Mouse (Mus musculus) gastrocnemius, postnatal 10 days (tissue): ENCODE measurements around the gene Uqcr10. TPM values are rescaled to one million over a fixed set of nuclear protein-coding genes. Genes with fewer than 3 reads are reported as not detected.

Experiments
- DNase-seq: peaks from one replicate; pipeline ENCODE4 v3.0.0; 2021; ENCODE audit warnings: mixed read lengths
- long read RNA-seq, 2 experiments: library from polyadenylated mRNA; stranded (forward); transcript quantifications; one replicate each; pipeline ENCODE4 v2.0.0; 2021
- total RNA-seq, 2 experiments: library from RNA; stranded (reverse); gene quantifications; 2 replicates each; pipeline ENCODE4 v1.2.3; 2021

The Uqcr10 gene
- 100 to 1,000 TPM; 749 to 932 TPM for total RNA-seq
- long read RNA-seq, experiment 1, transcript Uqcr10-203 (3 exons, 510 nt), result minor isoform, 12 of 267 reads
- long read RNA-seq, experiment 1, transcript Uqcr10-201 (2 exons, 434 nt), result major isoform, 251 of 267 reads
- long read RNA-seq, experiment 1, partial matches to known transcripts, result 0 of 267 reads
- long read RNA-seq, experiment 1, other reads (novel, unspliced or antisense), result 4 of 267 reads
- long read RNA-seq, experiment 2, transcript Uqcr10-201 (2 exons, 434 nt), result major isoform, 248 of 260 reads
- long read RNA-seq, experiment 2, partial matches to known transcripts, result 0 of 260 reads
- long read RNA-seq, experiment 2, other reads (novel, unspliced or antisense), result 8 of 260 reads

DNA sequence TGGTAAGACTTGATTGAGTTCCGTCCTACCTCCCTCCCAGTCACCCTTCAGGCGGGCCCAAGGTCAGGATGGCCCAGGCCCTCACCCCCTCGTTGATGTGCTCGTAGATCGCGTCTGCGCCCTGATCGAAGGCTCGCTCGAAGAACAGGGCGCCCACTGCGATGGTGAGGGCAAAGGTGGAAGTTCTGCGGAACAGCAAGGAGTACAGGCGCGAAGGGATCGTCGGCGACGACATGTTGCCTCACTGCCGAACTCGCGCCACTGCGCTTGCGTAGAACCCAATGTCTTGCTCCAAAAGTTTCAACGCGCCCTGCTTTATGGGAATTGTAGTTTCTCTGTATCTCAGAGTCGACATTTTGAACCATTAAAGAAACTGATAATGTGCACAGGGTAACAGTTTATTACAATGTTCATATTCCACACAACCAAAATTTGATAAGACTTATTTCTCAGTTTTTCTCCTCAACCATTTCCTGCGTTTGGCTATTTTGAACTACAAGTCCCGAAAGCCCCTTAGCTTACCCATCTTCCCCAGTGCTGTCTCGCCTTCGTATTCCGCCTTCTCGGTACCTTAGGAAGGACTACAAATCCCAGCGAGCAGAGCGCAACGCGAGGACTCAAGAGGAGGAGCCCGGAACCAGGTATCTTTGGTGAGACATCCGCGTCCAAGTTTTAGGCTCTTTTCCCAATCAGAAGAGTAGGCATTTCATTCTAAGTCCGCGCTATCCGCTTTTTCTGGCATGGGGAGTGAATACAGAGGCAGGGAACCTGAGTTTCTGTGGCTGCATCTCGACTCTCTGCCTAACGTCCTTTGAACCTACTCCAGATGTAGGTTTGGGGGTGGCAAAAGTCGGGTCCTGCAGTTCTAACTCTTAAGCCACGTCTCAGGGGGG lies at the start of gene Uqcr10, which contains the start of gene Zmat5:
Gene Uqcr10, minus strand, starts transcription at position 271 of the 893 bp plus-strand sequence.
Gene Zmat5, plus strand, starts transcription at position 607 of the 893 bp plus-strand sequence.
- DNase-seq, result peak; percentile 93

GRCm38 (mm10) chr11:4752836-4753235 lies 48.7 kb upstream of the Uqcr10 start:
- no peak for DNase-seq

DNA sequence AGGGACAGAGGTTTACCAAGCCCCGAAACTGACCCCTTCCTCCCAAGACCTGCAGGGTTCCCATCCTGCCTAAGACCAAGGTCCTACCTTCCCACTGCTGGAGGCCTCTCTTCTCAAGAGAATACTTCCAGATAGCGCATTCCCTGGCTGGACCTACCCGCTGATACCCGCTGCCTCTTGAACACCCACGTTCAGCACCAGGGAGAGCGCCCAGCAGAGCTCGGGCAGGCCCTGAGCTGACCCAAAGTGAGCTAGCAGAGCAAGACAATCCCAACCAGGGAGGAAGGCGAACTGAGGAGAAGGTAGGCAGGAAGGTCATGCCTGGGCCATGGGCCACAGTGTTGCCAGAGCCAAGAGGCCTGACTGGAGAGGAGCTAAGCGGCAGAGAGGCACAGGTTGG lies 46.1 kb upstream of the Uqcr10 start:
- peak; percentile 74 for DNase-seq

DNA sequence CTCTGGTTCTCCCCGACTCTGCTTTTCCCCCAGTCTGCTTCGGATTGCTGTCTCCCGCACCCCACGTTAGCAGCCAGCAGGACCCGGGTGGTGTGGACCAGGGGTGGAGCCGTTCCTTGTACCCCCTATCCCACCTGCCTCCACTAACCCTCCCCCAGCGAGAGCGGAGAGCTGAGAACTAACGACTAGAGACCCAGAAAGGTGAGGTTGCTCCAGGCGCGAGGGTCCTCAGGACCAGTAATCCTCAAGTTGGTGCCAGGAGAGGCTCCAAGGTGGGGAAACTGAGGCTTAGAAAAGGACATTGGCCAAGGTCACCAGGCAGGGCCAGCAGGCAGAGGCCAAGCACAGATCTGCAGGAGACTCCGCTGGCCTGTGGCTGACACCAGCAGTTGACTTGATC lies 43.1 kb upstream of the Uqcr10 start:
- DNase-seq, result no peak

GRCm38 (mm10) chr11:4746733-4747132 lies 42.6 kb upstream of the Uqcr10 start, which contains the start of gene Cabp7:
TSS of gene Cabp7 (minus strand) at chr11:4746778.
- no peak for DNase-seq

DNA sequence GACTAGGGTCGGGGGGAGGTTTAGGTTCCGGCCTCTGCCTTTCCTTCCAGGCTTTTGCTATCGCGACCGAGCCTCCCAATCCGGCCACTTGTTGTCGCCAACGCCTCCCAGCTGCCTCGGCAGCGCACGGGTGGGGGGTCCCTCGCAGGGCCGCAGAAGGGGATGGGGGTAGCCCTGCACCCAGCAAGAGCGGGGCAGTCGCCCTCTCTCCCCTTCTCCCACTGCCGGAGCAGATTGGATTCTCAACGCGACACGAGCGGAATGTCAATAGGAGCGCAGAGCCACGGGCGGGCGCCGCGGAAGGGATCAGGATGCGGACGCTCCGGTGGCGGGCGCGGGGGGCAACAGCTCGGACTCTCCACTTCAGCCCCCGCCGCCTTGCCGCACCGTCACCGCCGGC lies 41.8 kb upstream of the Uqcr10 start:
- no peak for DNase-seq

- no peak for DNase-seq
These were observed 40.5 kb upstream of the Uqcr10 start for GRCm38 (mm10) chr11:4744691-4745090.

DNA sequence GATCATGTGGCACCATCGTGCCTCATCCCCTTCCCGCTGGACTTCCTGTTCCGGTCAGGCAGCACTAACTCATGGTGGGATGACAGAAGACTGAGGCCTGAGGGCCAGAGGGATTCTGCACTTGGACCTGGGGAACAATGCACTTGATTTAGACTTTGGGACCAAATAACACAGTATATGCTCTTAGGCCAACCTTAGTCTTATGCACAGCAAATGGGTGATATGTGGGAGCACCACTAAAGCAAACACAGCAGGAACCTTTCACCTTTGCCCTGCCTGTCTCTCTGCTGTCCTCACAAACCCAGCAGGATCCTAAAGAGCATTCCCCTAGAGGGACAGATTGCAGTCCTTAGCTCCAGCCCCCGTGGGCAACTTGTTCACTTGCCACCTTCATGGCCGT lies 36.6 kb upstream of the Uqcr10 start:
- DNase-seq, result no peak

DNA sequence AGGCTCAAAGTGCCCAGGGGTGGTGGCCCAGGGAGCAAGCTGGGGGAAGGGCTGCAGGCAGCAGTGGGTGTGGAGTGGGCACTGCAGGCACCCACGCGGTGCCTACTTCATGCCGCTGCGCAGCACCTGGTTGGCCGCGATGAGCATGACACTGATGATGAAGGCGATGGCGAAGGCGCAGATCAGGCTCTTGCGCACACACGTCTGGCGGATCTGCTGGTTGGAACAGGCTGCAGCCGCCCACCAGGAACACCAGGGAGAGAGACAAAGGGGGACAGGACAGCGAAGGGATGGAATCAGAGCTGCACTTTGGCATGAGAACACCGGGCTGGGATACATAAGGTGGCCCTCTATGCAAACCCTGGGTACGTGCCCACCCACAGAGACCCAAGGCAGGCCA lies 34.6 kb upstream of the Uqcr10 start:
- DNase-seq, result no peak

DNA sequence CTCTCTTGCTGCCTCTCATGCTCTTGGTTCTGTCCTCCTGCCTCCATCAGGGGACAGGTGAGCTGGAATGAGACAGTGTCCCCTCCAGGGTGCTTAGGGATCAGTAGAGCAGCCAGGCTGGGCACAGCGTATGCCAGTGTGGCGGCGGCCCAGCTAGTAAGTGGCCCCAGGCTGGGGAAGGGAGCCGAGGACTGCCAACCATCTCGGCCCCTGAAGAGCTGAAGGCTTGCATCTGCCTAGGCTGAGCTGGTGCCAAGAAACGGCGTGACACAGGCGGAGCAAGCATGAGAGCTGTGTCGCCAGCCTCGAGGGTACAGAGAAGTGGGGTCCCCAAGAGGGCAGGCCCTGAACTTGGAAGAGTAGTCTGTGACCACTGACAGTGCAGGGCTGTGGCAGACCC lies 33.5 kb upstream of the Uqcr10 start:
- DNase-seq, result peak; percentile 20

- no peak for DNase-seq
These were observed 32.2 kb upstream of the Uqcr10 start for GRCm38 (mm10) chr11:4736355-4736754.

GRCm38 (mm10) chr11:4734179-4734578 lies 30.0 kb upstream of the Uqcr10 start:
- no peak for DNase-seq

DNA sequence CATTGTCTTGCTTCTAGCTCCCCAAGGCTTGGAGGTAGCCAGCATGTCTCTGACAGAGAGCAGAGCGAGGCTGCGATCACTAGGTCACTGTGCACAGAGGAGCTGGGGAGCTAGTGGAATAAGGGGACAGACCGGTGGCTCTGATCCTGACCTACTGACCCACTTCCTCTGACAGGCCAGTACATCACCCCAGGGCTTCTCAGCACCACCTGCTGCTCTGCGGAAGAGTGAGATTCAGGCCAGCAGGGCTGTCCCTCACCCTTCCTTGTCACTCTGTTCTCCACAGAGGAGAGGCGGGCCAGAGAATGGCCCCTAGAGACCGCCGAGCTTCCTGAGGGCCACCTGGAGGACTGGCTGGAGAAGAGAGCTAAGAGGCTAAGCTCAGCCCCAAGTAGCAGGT lies 27.6 kb upstream of the Uqcr10 start:
- DNase-seq, result no peak

GRCm38 (mm10) chr11:4730913-4731312 lies 26.8 kb upstream of the Uqcr10 start:
- no peak for DNase-seq

GRCm38 (mm10) chr11:4730096-4730495 lies 26.0 kb upstream of the Uqcr10 start:
- no peak for DNase-seq

GRCm38 (mm10) chr11:4729603-4730002 lies 25.5 kb upstream of the Uqcr10 start:
- peak; percentile 32 for DNase-seq

DNA sequence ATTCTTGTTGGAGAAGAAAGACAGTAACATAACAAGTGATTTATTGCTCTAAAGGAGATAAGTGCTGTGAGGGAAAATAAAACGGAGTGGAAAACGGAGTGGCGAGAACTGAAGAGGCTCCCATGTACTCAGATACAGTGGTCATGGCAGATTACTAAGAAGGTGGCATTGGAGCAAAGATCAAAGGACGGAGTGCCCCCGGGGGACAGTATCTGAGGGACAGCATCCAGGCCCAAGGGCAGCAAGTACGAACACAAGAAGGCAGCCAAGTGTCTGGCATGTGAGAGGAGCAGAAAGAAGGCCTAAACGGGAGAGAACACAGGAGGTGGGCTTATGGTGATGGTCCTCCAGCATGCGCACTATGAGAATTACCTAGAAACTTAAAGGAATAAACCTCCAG lies 17.6 kb upstream of the Uqcr10 start:
- no peak for DNase-seq

- DNase-seq, result no peak
These were observed 16.9 kb upstream of the Uqcr10 start for GRCm38 (mm10) chr11:4720900-4721580.

GRCm38 (mm10) chr11:4720393-4720792 lies 16.3 kb upstream of the Uqcr10 start:
- no peak for DNase-seq

- no peak for DNase-seq
These were observed 15.8 kb upstream of the Uqcr10 start for GRCm38 (mm10) chr11:4719961-4720360.

- DNase-seq, result no peak
These were observed 14.4 kb upstream of the Uqcr10 start for GRCm38 (mm10) chr11:4718548-4718947.

DNA sequence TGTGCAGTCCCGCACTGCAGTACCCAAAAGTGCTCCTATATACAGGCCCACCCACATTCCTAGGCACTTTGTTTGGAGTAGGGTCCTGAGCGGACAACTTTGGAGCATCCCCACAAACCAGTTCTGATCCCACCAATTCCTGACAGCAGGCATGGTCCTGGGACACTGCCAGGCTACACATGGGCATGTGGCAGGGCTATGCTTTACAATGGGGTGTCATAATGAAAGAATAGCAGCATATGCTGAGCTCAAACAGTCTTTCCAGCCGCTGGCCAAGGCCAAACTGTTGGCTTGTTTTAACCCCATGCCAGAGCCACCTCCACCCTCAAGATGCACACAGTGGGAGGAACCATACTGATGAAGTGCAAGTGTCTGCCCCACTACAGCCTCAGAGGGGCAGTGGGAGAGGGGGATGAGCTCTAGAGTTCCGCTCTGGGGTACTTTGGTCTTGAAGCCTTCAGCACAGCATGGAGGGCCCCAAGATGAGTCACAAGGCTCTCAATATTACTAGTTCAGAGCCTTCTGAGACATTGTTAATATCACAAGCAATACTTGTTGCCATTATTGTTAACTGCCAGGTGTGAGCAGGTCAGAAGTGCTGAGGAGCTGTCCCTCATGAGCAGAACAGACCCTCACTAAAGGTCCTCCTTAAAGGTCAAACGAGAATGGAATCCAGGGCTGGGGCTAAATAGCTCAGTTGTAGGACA lies 12.5 kb upstream of the Uqcr10 start:
- no peak for DNase-seq
